Mouse (Mus musculus): ENCODE measurements around the gene Rad18.
A peak's percentile ranks its signal among the peaks of the same experiment; 100 is the strongest.
"Not testable (repeated sequence)": the region's sequence is repeated elsewhere in the genome, so short reads cannot be mapped to it uniquely, and the experiment has no call there.

The Rad18 gene

DNA sequence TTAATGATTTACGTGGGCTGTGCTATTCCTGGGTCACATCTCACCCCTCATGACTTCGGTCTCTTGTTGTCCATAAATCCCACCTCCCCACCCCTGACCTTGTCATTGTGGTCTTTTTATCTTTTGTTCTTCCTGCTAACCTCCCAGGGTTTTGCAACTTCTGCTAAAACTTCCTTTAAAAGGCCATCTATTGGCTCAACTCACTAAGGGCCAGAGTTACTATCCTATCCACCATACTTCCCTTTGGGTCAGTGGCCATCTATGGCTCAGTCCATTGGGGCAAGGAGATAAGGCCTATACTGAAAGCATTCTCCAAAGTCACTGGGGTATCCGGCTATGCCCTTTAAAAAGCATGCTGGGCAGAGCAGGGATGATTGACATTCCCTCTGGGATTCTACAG lies 17.5 kb upstream of the Rad18 start:
- DNase-seq (ENCODE audit: low read depth, low spot score), result no peak
- H3K36me3 ChIP-seq (ENCODE audit: control insufficient read depth, insufficient read depth, low read length, poor library complexity, severe bottlenecking), result no peaks in the 10 kb centered on the region
- H3K27me3 ChIP-seq (ENCODE audit: control insufficient read depth, insufficient read depth, low read length, poor library complexity, severe bottlenecking), result no peaks in the 10 kb centered on the region

- not testable (repeated sequence) for H3K27me3 ChIP-seq (ENCODE audit: control insufficient read depth, insufficient read depth, low read length, poor library complexity, severe bottlenecking); DNase-seq (ENCODE audit: low read depth, low spot score); H3K36me3 ChIP-seq (ENCODE audit: control insufficient read depth, insufficient read depth, low read length, poor library complexity, severe bottlenecking)
Observed at GRCm38 (mm10) chr6:112702296-112702695, 5.8 kb upstream of the Rad18 start.

- Histone ChIP-seq H3K27me3 (ENCODE audit: control insufficient read depth, insufficient read depth, low read length, poor library complexity, severe bottlenecking) (no peaks in the 10 kb centered on the region), H3K36me3 (ENCODE audit: control insufficient read depth, insufficient read depth, low read length, poor library complexity, severe bottlenecking) (no peaks in the 10 kb centered on the region)
- DNase-seq (ENCODE audit: low read depth, low spot score), result peak; percentile 72
Observed at GRCm38 (mm10) chr6:112700392-112700791, 3.9 kb upstream of the Rad18 start.

DNA sequence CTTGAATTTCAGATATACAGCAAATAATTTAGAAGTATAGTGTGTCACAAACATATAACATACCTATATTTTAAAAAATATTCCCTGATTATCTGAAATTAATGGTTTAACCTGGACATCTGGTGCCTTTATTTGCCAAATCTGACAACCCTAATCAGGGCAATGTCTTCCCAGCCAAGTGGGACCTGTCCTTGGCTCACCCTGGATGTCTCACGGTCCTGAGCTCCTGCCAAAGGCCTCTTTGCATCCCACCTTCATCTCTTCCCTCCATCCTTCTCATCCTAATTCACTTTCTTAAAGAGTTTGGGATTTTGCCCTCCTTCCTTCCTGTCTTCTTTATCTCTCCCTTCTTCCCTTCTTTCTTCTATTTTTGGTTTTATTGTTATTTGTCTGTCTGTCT lies 2.6 kb upstream of the Rad18 start:
- no peaks in the 10 kb centered on the region for H3K36me3 ChIP-seq (ENCODE audit: control insufficient read depth, insufficient read depth, low read length, poor library complexity, severe bottlenecking)
- no peak for DNase-seq (ENCODE audit: low read depth, low spot score)

GRCm38 (mm10) chr6:112694492-112694891 lies 2.0 kb downstream of the Rad18 start:
- DNase-seq (ENCODE audit: low read depth, low spot score), result no peak

More for the DNA sequence above, 2.6 kb upstream of the Rad18 start:
- no peaks in the 10 kb centered on the region for H3K27me3 ChIP-seq (ENCODE audit: control insufficient read depth, insufficient read depth, low read length, poor library complexity, severe bottlenecking)

GRCm38 (mm10) chr6:112691523-112691922 lies 5.0 kb downstream of the Rad18 start:
- H3K27me3 ChIP-seq (ENCODE audit: control insufficient read depth, insufficient read depth, low read length, poor library complexity, severe bottlenecking), result no peaks in the 10 kb centered on the region
- H3K36me3 ChIP-seq (ENCODE audit: control insufficient read depth, insufficient read depth, low read length, poor library complexity, severe bottlenecking), result 0 out of 2 replicates have a peak, but pooled peaks cover 1% of the 10 kb centered on the region
- no peak for DNase-seq (ENCODE audit: low read depth, low spot score)

More at GRCm38 (mm10) chr6:112694492-112694891, 2.0 kb downstream of the Rad18 start:
- no peaks in the 10 kb centered on the region for H3K27me3 ChIP-seq (ENCODE audit: control insufficient read depth, insufficient read depth, low read length, poor library complexity, severe bottlenecking)
- H3K36me3 ChIP-seq (ENCODE audit: control insufficient read depth, insufficient read depth, low read length, poor library complexity, severe bottlenecking), result no peaks in the 10 kb centered on the region

- no peak for DNase-seq (ENCODE audit: low read depth, low spot score)
- Histone ChIP-seq H3K27me3 (ENCODE audit: control insufficient read depth, insufficient read depth, low read length, poor library complexity, severe bottlenecking) (no peaks in the 10 kb centered on the region), H3K36me3 (ENCODE audit: control insufficient read depth, insufficient read depth, low read length, poor library complexity, severe bottlenecking) (0 out of 2 replicates have a peak, but pooled peaks cover 4% of the 10 kb centered on the region)
Observed at GRCm38 (mm10) chr6:112688033-112688432, 8.5 kb downstream of the Rad18 start.

DNA sequence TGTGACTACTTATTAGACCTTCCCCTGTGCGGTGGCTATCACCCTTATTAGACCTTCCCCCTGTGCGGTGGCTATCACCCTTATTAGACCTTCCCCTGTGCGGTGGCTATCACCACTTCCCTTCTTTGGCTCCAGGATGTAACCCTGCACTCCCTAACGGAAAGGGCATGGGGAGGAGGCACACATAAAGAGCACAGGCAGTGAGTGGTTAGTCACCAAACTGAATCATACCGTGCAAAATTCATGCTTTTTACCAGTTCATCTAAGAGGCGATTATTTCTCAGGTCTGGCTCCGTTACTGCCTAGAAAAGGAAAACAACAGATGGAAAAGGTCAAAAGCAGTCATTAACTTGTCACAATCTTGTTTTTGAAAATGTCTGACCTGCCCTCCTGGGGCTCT lies 10.0 kb downstream of the Rad18 start:
- 0 out of 2 replicates have a peak, but pooled peaks cover 4% of the 10 kb centered on the region for H3K36me3 ChIP-seq (ENCODE audit: control insufficient read depth, insufficient read depth, low read length, poor library complexity, severe bottlenecking)
- H3K27me3 ChIP-seq (ENCODE audit: control insufficient read depth, insufficient read depth, low read length, poor library complexity, severe bottlenecking), result no peaks in the 10 kb centered on the region
- no peak for DNase-seq (ENCODE audit: low read depth, low spot score)

DNA sequence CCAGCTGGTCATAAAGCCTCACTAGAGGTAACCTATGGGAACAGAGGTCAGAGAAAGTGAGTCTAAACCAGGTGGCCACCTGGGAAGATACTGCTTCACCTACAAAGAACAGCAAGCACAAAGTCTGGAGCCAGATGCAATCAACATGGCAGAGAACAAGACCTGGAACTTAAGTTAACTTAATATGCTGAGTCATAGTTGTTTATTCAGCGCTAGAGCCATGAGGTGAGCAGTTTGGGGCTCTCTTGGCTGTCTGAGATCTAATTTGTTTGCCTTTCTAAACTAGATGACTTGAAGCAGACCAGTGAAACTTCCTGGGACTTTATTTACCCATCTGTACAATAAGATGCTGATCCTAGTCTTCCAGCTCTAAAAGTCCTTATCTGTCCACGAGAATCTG lies 12.4 kb downstream of the Rad18 start:
- H3K36me3 ChIP-seq (ENCODE audit: control insufficient read depth, insufficient read depth, low read length, poor library complexity, severe bottlenecking), result peaks cover 7% of the 10 kb centered on the region; the same call in 1 of the 2 replicates
- no peak for DNase-seq (ENCODE audit: low read depth, low spot score)
- no peaks in the 10 kb centered on the region for H3K27me3 ChIP-seq (ENCODE audit: control insufficient read depth, insufficient read depth, low read length, poor library complexity, severe bottlenecking)

DNA sequence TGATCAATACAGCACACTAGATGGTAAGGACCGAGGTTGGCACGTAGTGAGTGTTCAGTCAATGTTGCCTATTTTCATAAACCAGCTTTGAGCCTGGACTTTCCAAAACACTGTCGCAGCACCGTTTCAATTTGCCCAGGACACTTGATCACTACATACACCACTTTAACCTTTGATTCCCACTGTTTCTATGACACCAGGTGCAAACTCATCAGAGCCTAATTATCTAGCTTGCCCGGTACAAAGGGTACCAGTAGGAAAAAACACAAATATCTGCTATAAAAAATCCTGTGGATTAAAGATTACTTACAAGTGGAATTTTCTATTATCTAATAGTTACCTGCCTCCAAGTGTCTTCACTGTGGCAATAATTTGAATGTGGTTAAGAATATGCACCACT lies 64.4 kb downstream of the Rad18 start:
- H3K36me3 ChIP-seq (ENCODE audit: control insufficient read depth, insufficient read depth, low read length, poor library complexity, severe bottlenecking), result peaks cover 2% of the 10 kb centered on the region; the same call in 1 of the 2 replicates
- no peaks in the 10 kb centered on the region for H3K27me3 ChIP-seq (ENCODE audit: control insufficient read depth, insufficient read depth, low read length, poor library complexity, severe bottlenecking)

DNA sequence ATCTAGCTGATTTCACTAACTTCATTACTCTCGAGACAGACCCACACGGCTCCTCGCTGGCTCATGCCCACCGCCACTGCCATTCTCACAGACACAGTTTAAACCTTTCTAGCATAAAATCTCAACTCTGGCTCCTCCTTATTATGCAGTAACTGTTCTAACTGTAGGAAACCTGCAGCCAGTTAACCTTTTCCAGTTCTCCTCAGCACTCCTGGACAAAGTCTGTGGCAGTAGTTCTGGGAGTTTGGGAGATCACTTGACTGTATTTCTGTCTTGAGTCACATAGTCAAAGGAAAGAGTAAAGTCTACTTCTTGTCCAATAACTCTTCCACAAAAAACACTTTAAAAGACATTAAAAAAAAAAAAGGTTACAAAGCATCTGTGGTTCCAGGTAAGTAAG lies 66.2 kb downstream of the Rad18 start:
- H3K27me3 ChIP-seq (ENCODE audit: control insufficient read depth, insufficient read depth, low read length, poor library complexity, severe bottlenecking), result no peaks in the 10 kb centered on the region
- 0 out of 2 replicates have a peak, but pooled peaks cover under 1% of the 10 kb centered on the region for H3K36me3 ChIP-seq (ENCODE audit: control insufficient read depth, insufficient read depth, low read length, poor library complexity, severe bottlenecking)
- no peak for DNase-seq (ENCODE audit: low read depth, low spot score)

More for the DNA sequence above, 64.4 kb downstream of the Rad18 start:
- DNase-seq (ENCODE audit: low read depth, low spot score), result no peak

- no peaks in the 10 kb centered on the region for H3K27me3 ChIP-seq (ENCODE audit: control insufficient read depth, insufficient read depth, low read length, poor library complexity, severe bottlenecking)
- DNase-seq (ENCODE audit: low read depth, low spot score), result no peak
- 0 out of 2 replicates have a peak, but pooled peaks cover 3% of the 10 kb centered on the region for H3K36me3 ChIP-seq (ENCODE audit: control insufficient read depth, insufficient read depth, low read length, poor library complexity, severe bottlenecking)
Observed at GRCm38 (mm10) chr6:112628301-112628700, 68.2 kb downstream of the Rad18 start.

DNA sequence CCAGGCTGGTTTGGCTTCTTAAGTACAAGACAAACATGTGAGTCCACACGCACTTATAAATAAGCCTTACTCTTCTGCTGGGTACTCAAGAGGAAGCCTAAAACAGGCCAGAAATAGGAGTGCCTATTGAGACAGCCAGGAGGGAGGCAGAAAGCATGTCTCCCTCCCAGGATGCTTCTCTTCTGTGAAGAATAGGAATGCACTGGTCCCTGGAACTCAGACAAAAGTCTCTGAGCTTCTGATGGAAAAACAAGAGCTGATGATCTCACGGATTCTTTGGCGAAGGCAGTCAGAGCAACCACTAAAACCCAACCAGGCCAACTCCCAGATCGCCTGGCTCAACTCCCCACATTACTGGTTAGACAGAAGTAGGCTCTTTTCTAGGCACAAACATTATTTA lies 74.2 kb downstream of the Rad18 start:
- DNase-seq (ENCODE audit: low read depth, low spot score), result no peak
- Histone ChIP-seq H3K27me3 (ENCODE audit: control insufficient read depth, insufficient read depth, low read length, poor library complexity, severe bottlenecking) (no peaks in the 10 kb centered on the region), H3K36me3 (ENCODE audit: control insufficient read depth, insufficient read depth, low read length, poor library complexity, severe bottlenecking) (peaks cover 4% of the 10 kb centered on the region; the same call in 1 of the 2 replicates)

DNA sequence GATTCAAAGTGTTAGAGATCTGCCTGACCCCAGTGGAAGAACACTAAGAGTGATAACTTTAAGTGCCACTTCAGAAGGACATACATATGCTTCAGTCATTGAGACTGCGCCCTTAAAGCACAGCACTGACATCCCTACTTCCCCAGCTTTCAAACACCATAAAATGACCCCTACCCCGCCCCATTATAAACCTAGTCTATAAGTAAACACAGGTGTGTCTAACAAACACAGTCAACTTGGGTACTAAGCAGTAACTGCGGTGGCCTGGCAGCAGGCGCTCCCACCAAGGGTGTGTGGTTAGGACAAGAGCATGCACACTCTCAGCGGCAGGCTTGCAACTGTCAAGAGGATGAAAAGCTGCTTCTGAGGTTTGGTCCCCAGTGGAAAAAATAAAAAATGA lies 76.5 kb downstream of the Rad18 start:
- no peak for DNase-seq (ENCODE audit: low read depth, low spot score)
- H3K36me3 ChIP-seq (ENCODE audit: control insufficient read depth, insufficient read depth, low read length, poor library complexity, severe bottlenecking), result peaks cover 2% of the 10 kb centered on the region; the same call in 1 of the 2 replicates
- no peaks in the 10 kb centered on the region for H3K27me3 ChIP-seq (ENCODE audit: control insufficient read depth, insufficient read depth, low read length, poor library complexity, severe bottlenecking)

GRCm38 (mm10) chr6:112617728-112618318 lies 78.7 kb downstream of the Rad18 start:
- no peak for DNase-seq (ENCODE audit: low read depth, low spot score)
- Histone ChIP-seq H3K27me3 (ENCODE audit: control insufficient read depth, insufficient read depth, low read length, poor library complexity, severe bottlenecking) (no peaks in the 10 kb centered on the region), H3K36me3 (ENCODE audit: control insufficient read depth, insufficient read depth, low read length, poor library complexity, severe bottlenecking) (peaks cover 2% of the 10 kb centered on the region; the same call in 1 of the 2 replicates)

- DNase-seq (ENCODE audit: low read depth, low spot score), result no peak
- Histone ChIP-seq H3K27me3 (ENCODE audit: control insufficient read depth, insufficient read depth, low read length, poor library complexity, severe bottlenecking) (no peaks in the 10 kb centered on the region), H3K36me3 (ENCODE audit: control insufficient read depth, insufficient read depth, low read length, poor library complexity, severe bottlenecking) (no peaks in the 10 kb centered on the region)
Observed at GRCm38 (mm10) chr6:112609027-112609426, 87.5 kb downstream of the Rad18 start.

Data from splenic B cell, adult 2 months (primary cell).